Mouse (Mus musculus): ENCODE results near the gene Gpkow. TPM values are rescaled to one million over a fixed set of nuclear protein-coding genes. Genes with fewer than 3 reads are reported as not detected.

The Gpkow gene
- total RNA-seq (2017): 20.3 and 25.5 TPM in 2 replicates

- peak; percentile 99 to 100 for ATAC-seq (replicated peaks in 1 of 2; ENCODE audit: insufficient read depth in 1 of 2, low FRiP score in 2 of 2, low TSS enrichment in 1 of 2, low read depth in 1 of 2, poor library complexity in 2 of 2, severe bottlenecking in 2 of 2)
Measured at GRCm38 (mm10) chrX:7696954-7697381, at the start of gene Gpkow. Gene Gpkow (plus strand): TSS chrX:7697131.

DNA sequence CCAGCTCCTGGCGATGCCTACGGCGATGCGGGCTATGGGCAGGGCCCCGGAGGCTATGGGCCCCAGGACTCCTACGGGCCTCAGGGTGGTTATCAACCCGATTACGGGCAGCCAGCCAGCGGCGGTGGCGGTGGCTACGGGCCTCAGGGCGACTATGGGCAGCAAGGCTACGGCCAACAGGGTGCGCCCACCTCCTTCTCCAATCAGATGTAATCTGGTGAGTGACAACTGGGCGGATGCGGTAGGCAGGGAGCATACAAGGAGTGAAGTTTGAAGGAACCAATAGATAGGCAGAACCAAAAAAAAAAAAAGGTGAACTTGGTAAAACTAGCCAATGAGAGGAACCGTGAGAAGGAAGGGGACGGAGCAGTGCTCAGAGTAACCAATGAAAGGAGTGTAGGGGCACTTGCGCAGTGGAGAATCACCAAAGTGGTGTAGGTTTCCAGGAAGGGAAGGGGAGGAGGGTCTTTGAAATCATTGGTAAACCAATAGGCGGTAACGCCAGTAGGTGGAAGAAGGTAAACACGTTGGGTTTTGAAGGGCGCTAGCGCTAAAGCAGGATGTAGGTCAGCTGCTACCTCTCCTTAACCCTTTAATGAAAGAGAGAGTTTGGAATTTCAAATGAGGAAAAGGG is 48.1 kb upstream of the Gpkow start:
- ATAC-seq (replicated peaks in 1 of 2; ENCODE audit: insufficient read depth in 1 of 2, low FRiP score in 2 of 2, low TSS enrichment in 1 of 2, low read depth in 1 of 2, poor library complexity in 2 of 2, severe bottlenecking in 2 of 2): peak; percentile 96 to 97

- peak; percentile 92 for ATAC-seq (replicated peaks in 1 of 2; ENCODE audit: insufficient read depth in 1 of 2, low FRiP score in 2 of 2, low TSS enrichment in 1 of 2, low read depth in 1 of 2, poor library complexity in 2 of 2, severe bottlenecking in 2 of 2)
Measured at GRCm38 (mm10) chrX:7657221-7657639, 39.7 kb upstream of the Gpkow start, which contains the start of gene Prickle3. Gene Prickle3 (plus strand): TSS chrX:7657260.

DNA sequence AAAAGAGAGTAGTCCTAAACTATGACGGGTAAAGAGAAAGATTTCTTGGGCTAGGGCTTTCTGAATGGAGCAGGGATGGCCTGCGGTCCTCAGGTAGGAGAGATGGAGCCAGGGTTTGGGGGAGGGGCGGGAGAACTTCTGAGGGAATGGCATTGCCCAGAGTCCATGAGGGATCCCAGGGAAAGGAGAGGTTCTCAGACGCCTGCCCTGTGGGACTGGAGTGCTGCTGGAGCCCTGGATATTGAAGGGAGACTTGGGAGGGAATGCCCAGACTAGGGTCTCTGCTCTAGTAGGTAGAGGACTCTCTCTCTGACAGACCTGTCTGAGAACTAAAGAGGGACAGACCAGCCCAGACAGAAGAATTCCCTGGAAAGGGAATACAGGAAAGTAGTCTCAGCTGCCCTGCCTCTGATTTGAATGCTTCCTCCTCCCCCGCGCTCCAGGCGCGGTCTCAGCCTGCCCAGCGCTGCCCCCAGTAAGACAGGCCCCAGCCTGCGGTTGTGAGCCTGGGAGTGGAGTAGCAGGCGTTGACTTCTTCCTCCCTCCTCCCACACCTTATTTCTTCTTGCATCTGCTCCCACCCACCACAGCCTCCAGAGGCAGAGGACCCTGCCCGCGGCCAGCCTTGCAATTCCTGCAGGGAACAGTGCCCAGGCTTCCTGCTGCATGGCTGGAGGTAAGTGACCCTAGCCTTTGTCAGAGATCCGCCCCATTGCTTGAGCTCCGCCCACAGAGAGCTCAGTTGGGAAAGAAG is 38.7 kb upstream of the Gpkow start:
- peak; percentile 51 to 65; a peak in 1 of 4 replicates for ATAC-seq (replicated peaks in 1 of 2; ENCODE audit: insufficient read depth in 1 of 2, low FRiP score in 2 of 2, low TSS enrichment in 1 of 2, low read depth in 1 of 2, poor library complexity in 2 of 2, severe bottlenecking in 2 of 2)

DNA sequence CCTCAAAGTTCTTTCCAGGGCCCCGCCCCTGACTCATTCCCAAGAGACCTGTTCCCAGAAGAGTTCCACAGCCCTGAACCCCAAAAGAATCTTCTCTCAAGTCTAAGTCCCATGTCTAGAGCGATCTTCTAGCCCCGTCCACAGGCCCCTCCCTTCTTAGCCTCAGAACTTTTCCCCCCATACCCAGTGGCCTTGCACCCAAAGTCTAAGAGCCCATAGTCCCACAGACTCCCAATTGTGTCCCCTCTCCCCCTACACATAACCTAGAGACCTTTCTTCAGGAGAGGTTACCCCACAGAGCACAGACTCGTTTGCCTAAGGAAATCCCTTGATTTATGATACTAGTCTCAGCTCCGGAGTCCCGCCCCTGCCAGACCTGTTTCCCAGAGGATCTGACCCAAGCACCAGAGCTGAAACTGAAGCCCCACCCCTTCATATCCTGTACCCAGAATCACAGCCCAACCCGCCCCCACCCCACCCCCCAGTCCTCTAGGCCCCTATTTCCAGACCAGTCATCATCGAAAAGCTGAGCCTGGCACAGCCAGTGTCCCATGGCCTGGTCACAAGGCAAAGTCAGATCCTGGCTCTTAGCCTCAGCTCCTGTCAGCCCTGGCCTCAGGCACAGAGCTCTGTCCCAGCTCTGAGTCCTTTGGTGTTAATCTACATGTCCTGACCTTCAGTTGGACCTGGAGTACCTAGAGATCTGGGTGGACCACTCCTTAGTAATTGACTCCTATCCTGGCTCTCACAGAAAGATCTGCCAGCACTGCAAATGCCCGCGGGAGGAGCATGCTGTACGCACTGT is 37.9 kb upstream of the Gpkow start:
- no peak for ATAC-seq (replicated peaks in 1 of 2; ENCODE audit: insufficient read depth in 1 of 2, low FRiP score in 2 of 2, low TSS enrichment in 1 of 2, low read depth in 1 of 2, poor library complexity in 2 of 2, severe bottlenecking in 2 of 2)

- ATAC-seq (replicated peaks in 1 of 2; ENCODE audit: insufficient read depth in 1 of 2, low FRiP score in 2 of 2, low TSS enrichment in 1 of 2, low read depth in 1 of 2, poor library complexity in 2 of 2, severe bottlenecking in 2 of 2): no peak
Measured at GRCm38 (mm10) chrX:7661086-7661485, 35.8 kb upstream of the Gpkow start.

DNA sequence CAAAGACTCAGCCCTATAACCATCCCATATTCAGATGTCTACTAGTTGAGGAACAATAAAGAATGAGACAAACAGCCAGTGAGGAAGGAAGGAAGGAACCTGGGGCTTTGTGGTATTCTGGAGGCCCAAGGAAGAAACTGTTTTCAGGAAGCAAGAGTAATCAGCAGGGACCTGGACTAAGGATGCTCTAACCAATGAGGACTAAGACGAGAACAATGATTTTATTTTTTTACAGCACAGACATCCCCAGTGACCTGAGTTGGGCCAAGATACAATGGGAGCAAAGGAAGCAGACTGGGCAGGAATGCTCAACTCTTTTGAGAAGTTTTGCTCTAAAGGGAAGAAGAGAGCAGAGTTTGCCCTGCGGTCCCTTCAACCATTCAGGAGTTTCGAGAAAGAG is 34.0 kb upstream of the Gpkow start:
- no peak for ATAC-seq (replicated peaks in 1 of 2; ENCODE audit: insufficient read depth in 1 of 2, low FRiP score in 2 of 2, low TSS enrichment in 1 of 2, low read depth in 1 of 2, poor library complexity in 2 of 2, severe bottlenecking in 2 of 2)

DNA sequence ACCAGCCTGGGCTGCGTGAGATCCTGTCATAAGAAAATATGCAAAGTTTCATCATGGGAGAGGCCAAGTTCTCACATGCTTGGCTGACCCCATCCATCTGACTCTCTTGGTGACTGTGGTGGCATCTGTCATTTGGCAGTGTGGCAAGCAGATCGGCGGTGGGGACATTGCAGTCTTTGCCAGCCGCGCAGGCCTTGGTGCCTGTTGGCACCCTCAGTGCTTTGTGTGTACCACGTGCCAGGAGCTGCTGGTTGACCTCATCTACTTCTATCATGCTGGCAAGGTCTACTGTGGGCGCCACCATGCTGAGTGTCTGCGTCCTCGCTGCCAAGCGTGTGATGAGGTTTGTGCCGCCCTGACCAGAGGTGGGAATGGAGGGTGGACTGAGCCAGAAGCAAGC is 32.1 kb upstream of the Gpkow start:
- no peak for ATAC-seq (replicated peaks in 1 of 2; ENCODE audit: insufficient read depth in 1 of 2, low FRiP score in 2 of 2, low TSS enrichment in 1 of 2, low read depth in 1 of 2, poor library complexity in 2 of 2, severe bottlenecking in 2 of 2)

DNA sequence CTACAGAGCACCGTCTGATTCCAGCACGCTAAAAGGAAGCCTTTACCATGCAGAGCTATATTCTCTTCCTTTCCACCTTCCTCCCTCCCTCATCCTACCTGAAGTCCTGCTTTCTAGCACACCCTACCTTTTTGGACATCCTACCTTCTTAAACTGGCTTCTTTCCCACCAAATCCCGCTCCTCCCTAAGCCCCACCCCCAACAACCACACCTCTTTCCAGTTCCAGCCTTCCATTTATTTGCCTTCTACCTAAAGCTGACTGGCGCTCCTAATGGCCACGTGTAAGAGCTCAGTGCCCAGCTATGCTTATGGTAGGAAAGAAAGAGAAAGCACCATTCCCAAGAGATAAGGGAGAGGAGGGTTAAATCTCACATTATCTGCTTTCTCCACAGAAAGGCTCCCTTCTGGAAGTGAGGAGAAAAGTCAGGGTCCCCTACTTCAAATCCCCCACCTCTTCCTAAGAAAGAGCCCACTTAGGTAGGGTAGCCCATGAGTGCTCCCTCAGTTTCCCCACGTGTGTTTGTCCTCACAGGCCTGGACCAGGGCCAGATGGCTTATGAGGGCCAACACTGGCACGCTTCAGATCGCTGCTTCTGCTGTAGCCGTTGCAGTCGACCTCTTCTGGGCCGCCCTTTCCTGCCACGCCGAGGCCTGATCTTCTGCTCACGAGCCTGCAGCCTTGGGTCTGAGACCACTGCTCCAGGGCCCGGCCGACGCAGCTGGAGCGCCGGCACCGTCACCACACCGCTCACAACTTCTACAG is 31.0 kb upstream of the Gpkow start:
- no peak for ATAC-seq (replicated peaks in 1 of 2; ENCODE audit: insufficient read depth in 1 of 2, low FRiP score in 2 of 2, low TSS enrichment in 1 of 2, low read depth in 1 of 2, poor library complexity in 2 of 2, severe bottlenecking in 2 of 2)

DNA sequence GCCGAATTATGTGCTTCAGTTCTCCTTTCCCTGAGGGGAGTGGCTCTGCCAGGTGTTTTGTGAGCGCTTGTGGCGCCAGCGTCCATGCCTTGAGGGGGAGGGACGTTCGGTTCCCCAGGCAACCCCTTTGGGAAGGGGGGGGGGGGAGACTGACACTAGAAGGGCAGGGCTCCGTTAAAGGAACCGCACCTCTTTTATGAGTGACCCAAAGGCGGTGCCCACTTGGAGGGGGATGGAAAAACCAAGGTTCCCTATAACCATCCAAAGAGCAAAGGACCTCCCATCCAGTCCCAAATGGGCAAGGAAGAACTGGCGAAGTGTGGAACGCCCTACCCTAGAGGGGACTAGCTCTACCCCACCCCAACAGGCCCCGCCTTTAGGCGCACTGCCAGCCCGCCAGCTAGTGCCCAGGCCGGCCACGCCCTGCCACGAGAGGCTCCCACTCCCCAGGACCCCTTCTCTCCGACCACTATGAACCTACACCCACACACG is 26.5 kb upstream of the Gpkow start:
- peak; percentile 42 to 61 for ATAC-seq (replicated peaks in 1 of 2; ENCODE audit: insufficient read depth in 1 of 2, low FRiP score in 2 of 2, low TSS enrichment in 1 of 2, low read depth in 1 of 2, poor library complexity in 2 of 2, severe bottlenecking in 2 of 2)

DNA sequence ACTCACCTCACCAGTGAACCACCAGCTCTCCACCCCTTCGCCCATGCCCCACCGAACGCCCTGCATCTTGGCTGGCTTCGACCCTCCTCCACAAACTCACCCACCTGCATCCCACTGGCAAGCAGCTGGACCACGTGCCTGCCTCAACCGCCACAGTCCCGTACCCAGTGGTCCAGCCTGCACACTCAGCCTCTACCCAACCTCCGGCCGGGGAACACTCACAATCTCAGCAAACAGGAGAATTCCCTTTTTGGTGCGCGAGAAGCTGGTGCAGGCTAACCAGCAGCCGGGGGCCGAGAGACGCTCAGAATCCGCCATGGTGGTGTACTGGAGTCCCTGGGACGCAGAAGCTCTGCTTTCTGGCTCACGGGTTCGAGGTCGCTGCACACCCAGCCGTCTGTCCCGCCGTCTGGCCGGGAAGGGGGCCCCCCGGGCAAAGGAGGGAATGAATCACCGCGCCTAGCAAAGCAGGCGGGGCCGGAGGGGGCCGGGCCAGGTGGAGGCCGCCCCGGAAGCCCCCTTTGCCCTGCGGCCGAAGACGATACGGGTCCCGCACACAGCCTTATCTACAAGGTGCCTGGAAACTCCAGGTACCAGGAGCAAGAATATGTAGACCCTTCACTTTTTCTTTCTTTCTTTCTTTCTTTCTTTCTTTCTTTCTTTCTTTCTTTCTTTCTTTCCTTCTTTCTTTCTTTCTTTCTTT is 25.9 kb upstream of the Gpkow start, which contains the start of gene Plp2:
Gene Plp2, minus strand, starts transcription at position 470 of the 703 bp plus-strand sequence.
- ATAC-seq (replicated peaks in 1 of 2; ENCODE audit: insufficient read depth in 1 of 2, low FRiP score in 2 of 2, low TSS enrichment in 1 of 2, low read depth in 1 of 2, poor library complexity in 2 of 2, severe bottlenecking in 2 of 2): 0 out of 4 replicates have a peak, but pooled peaks have one; percentile 15 to 19

GRCm38 (mm10) chrX:7672739-7673138 is 24.2 kb upstream of the Gpkow start:
- ATAC-seq (replicated peaks in 1 of 2; ENCODE audit: insufficient read depth in 1 of 2, low FRiP score in 2 of 2, low TSS enrichment in 1 of 2, low read depth in 1 of 2, poor library complexity in 2 of 2, severe bottlenecking in 2 of 2): no peak

- ATAC-seq (replicated peaks in 1 of 2; ENCODE audit: insufficient read depth in 1 of 2, low FRiP score in 2 of 2, low TSS enrichment in 1 of 2, low read depth in 1 of 2, poor library complexity in 2 of 2, severe bottlenecking in 2 of 2): peak; percentile 60 to 62
Measured at GRCm38 (mm10) chrX:7673578-7674281, 23.2 kb upstream of the Gpkow start.

- ATAC-seq (replicated peaks in 1 of 2; ENCODE audit: insufficient read depth in 1 of 2, low FRiP score in 2 of 2, low TSS enrichment in 1 of 2, low read depth in 1 of 2, poor library complexity in 2 of 2, severe bottlenecking in 2 of 2): no peak
Measured at GRCm38 (mm10) chrX:7674284-7675000, 22.5 kb upstream of the Gpkow start.

DNA sequence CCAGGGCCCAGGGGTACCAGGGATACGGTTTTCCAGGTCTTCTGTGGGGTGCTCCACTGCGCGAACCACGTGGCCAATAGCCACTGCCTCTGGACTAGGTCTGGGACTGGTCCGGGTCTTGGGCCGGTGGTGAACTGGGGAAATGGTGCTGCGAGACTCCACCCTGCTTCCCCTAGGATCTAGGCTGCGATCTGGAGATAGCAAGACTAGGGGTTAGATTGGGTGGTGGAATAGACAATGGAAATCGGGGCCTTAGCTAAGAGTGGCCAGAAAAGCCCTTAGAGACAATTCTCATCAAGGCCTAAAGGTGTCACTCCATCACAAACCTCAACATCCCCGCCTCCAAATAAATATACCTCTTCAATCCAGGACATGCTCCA is 21.9 kb upstream of the Gpkow start:
- no peak for ATAC-seq (replicated peaks in 1 of 2; ENCODE audit: insufficient read depth in 1 of 2, low FRiP score in 2 of 2, low TSS enrichment in 1 of 2, low read depth in 1 of 2, poor library complexity in 2 of 2, severe bottlenecking in 2 of 2)

Data from hematopoietic stem cell, adult 5-6 weeks (primary cell).